Mouse (Mus musculus) embryonic fibroblast, embryonic 13.5 days (primary cell): Measurements from ENCODE around the gene Zfp804a.

ENCODE experiments used
- CTCF ChIP-seq: IDR thresholded peaks from 2 replicates; pipeline ENCODE4 v1.5.1; 2011; ENCODE audit warnings: mild to moderate bottlenecking, control low read depth, low read length, moderate library complexity, borderline replicate concordance; ENCODE audit not compliant: insufficient read depth
- POLR2A ChIP-seq: IDR thresholded peaks from 2 replicates; pipeline ENCODE4 v1.6.1; 2011; ENCODE audit warnings: low read depth, mild to moderate bottlenecking, control low read depth, low read length, moderate library complexity

DNA sequence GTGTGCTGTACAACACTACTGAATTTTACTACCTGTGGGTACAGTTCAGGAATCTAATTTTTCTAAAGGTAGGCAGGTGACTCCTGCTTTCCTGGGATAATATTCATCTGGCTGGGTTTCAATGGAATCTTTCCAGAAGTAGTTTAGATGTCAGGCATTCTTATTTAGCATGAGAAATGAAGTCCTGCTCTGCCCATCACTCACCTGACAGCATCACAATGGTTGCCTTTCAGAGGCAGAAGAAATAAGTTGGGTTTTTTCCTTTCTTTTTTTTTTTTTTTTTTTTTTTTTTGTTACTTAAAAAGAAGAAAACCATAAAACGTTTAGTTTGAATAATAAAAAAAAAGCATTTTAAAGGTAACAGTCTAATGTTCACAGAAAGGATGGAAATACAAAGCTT lies 16.1 kb downstream of the Zfp804a start:
- TF ChIP-seq POLR2A (no peak), CTCF (no peak)
